Mouse (Mus musculus): ENCODE results near the gene Gipr.

DNA sequence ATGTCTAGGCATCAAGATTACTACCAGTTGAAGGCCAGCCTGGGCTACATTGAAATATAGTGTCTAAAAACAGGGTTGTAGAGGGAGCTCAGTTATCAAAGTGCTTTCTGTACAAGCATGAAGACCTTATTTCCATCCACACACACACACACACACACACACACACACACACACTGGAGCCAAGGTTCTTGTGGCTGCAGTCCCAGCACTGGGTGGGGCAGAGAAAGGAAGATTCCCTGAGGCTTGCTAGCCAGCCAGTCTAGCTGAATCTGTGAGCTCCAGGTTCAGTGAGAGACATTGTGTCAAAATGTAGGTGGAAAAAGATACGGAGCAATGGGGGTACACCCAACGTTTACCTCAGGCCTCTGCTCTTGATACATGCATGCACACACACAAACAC is 18.3 kb upstream of the Gipr start:
- TF ChIP-seq CTCF (IDR thresholded peaks at IDR 0.05; ENCODE audit: borderline replicate concordance, insufficient read depth, low read depth, low read length), result no peak
- no peak for TF ChIP-seq POLR2A (IDR thresholded peaks at IDR 0.05; ENCODE audit: borderline replicate concordance, insufficient read depth, low read length)
